Mouse (Mus musculus) WW6 (cell line): ENCODE results near the gene Ccdc86.
A peak's percentile ranks its signal among the peaks of the same experiment; 100 is the strongest.

Experiments
- DNase-seq: peaks from one replicate; pipeline ENCODE4 v3.0.0-alpha.2; 2013; ENCODE audit warnings: low read depth, low spot score

Ccdc86 gene

GRCm38 (mm10) chr19:10949558-10949957 lies 492 bp upstream of the Ccdc86 start:
- no peak for DNase-seq

- no peak for DNase-seq
Measured at GRCm38 (mm10) chr19:10948416-10948815, 650 bp downstream of the Ccdc86 start.

GRCm38 (mm10) chr19:10947219-10947618 lies 1.8 kb downstream of the Ccdc86 start:
- DNase-seq, result no peak

GRCm38 (mm10) chr19:10946506-10946905 lies 2.6 kb downstream of the Ccdc86 start:
- DNase-seq, result no peak

GRCm38 (mm10) chr19:10943955-10944354 lies 5.1 kb downstream of the Ccdc86 start:
- DNase-seq, result no peak

- peak; percentile 29 for DNase-seq
Measured at GRCm38 (mm10) chr19:10940801-10941457, 8.1 kb downstream of the Ccdc86 start.

- peak; percentile 73 for DNase-seq
Measured at GRCm38 (mm10) chr19:10940097-10940800, 8.8 kb downstream of the Ccdc86 start.

GRCm38 (mm10) chr19:10938771-10939170 lies 10.3 kb downstream of the Ccdc86 start:
- no peak for DNase-seq

- DNase-seq, result no peak
Measured at GRCm38 (mm10) chr19:10937110-10937563, 11.9 kb downstream of the Ccdc86 start, which contains the start of gene Ptgdr2. Gene Ptgdr2 (plus strand): TSS chr19:10937160.

- DNase-seq, result no peak
Measured at GRCm38 (mm10) chr19:10936077-10936476, 13.0 kb downstream of the Ccdc86 start.

- DNase-seq, result no peak
Measured at GRCm38 (mm10) chr19:10935029-10935428, 14.0 kb downstream of the Ccdc86 start.

GRCm38 (mm10) chr19:10930641-10931040 lies 18.4 kb downstream of the Ccdc86 start:
- no peak for DNase-seq

GRCm38 (mm10) chr19:10926666-10927065 lies 22.4 kb downstream of the Ccdc86 start:
- no peak for DNase-seq

GRCm38 (mm10) chr19:10926123-10926621 lies 22.9 kb downstream of the Ccdc86 start:
- no peak for DNase-seq

GRCm38 (mm10) chr19:10924220-10924619 lies 24.8 kb downstream of the Ccdc86 start:
- DNase-seq, result no peak

- no peak for DNase-seq
Measured at GRCm38 (mm10) chr19:10921058-10921457, 28.0 kb downstream of the Ccdc86 start.

- DNase-seq, result no peak
Measured at GRCm38 (mm10) chr19:10920532-10920931, 28.5 kb downstream of the Ccdc86 start, which contains the start of gene Zp1. Gene Zp1 (minus strand): TSS chr19:10920632.

GRCm38 (mm10) chr19:10918321-10918991 lies 30.6 kb downstream of the Ccdc86 start:
- no peak for DNase-seq

GRCm38 (mm10) chr19:10916506-10916905 lies 32.6 kb downstream of the Ccdc86 start:
- no peak for DNase-seq

GRCm38 (mm10) chr19:10914870-10915269 lies 34.2 kb downstream of the Ccdc86 start:
- DNase-seq, result no peak

GRCm38 (mm10) chr19:10914291-10914690 lies 34.8 kb downstream of the Ccdc86 start:
- DNase-seq, result no peak

GRCm38 (mm10) chr19:10909087-10909721 lies 39.9 kb downstream of the Ccdc86 start:
- DNase-seq, result no peak
